Mouse (Mus musculus) left cerebral cortex, adult 9 months (tissue): ENCODE data around the gene Pik3r1.
A peak's percentile ranks its signal among the peaks of the same experiment; 100 is the strongest.

Source experiments
- DNase-seq, 2 experiments: peaks; one replicate each; pipeline ENCODE4 v3.0.0; 2022; ENCODE audit warnings: low spot score in 2 of 2

The Pik3r1 gene

GRCm38 (mm10) chr13:101767809-101768629 lies at the start of gene Pik3r1:
Pik3r1 (minus strand) TSS chr13:101768217.
- peak; percentile 84 to 93 for DNase-seq

GRCm38 (mm10) chr13:101813267-101813900 lies 45.4 kb upstream of the Pik3r1 start:
- DNase-seq, result peak in 1 of 2 experiments; percentile 11

- DNase-seq, result no peak
Measured at GRCm38 (mm10) chr13:101812341-101812740, 44.3 kb upstream of the Pik3r1 start.

GRCm38 (mm10) chr13:101811882-101812281 lies 43.9 kb upstream of the Pik3r1 start:
- DNase-seq, result peak; percentile 9 to 47

- DNase-seq, result peak; percentile 26 to 56
Measured at GRCm38 (mm10) chr13:101810667-101811066, 42.6 kb upstream of the Pik3r1 start.

GRCm38 (mm10) chr13:101809796-101810195 lies 41.8 kb upstream of the Pik3r1 start:
- no peak for DNase-seq

DNA sequence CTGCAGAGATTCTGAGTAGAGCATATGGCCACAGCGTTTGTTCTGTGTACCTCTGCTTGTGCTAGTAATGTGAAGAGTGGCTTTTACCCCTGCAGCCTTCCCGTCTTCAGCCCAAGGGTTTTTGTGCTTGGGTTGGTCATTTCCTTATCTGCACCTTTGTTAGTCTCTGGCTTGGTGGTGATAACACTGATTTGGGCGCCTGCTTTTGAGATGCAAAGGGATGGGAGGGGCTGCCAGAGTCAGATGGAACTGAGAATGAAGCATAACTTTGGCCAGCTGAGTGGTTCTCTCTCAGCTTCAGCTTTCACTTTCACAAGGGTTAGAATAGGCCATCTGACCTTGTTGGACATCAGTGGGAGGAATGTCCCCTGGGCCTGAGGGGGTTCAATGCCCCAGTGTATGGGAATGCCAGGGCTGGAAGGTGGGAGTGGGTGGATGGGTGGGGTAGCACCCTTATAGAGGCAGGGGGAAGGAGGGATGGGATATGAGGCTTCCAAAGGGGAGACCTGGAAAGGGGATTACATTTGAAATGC lies 37.6 kb upstream of the Pik3r1 start:
- no peak for DNase-seq

- DNase-seq, result peak; percentile 31 to 78
Measured at GRCm38 (mm10) chr13:101801372-101802186, 33.6 kb upstream of the Pik3r1 start.

- DNase-seq, result no peak
Measured at GRCm38 (mm10) chr13:101800833-101801371, 32.9 kb upstream of the Pik3r1 start.

DNA sequence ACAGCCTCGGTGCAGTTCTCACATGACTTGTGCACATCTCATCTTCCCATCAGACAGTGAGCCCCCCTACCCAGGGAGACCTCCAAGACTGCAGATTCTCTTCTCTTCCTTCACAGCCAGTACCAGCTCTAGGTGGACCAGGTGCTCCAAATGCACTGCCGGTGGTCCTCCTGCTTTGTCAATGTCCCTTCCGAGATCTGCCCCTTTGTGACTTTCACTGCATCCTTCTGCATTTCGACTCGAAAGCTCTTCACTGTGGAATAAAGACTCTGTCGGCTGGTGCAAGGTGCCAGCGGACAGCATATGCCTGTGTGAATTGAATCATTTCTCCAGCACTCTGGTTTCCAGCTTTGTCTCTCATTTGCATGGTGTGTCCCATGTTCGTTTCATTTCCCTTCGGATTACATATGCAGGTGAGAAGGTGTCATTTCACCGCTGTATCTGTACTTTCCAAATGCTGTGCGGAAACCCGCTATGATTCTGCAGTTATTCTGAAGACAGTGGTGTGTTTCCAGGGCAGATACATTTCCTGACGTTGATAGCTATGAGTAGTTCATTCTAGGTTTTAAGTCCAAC lies 32.1 kb upstream of the Pik3r1 start:
- DNase-seq, result no peak

DNA sequence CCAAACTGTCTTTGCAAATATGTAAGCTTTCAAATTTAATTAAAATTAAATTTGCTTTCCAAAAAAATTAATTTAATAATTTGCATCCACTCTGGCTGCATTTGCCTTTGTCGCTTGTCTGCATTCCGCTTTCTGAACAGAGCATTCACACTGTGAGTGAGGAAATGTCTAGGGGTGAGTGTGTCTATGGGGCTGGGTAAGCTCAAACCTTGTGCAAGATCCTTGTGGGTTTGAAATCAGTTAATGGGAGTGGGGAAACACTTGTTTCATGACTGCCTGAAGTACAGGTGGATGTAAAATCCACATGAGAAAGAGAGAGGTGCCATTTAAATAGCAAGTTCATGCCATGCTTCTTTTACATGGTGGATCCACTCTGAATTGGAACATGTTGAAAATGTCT lies 31.3 kb upstream of the Pik3r1 start:
- DNase-seq, result no peak

GRCm38 (mm10) chr13:101798522-101798921 lies 30.5 kb upstream of the Pik3r1 start:
- no peak for DNase-seq

- no peak for DNase-seq
Measured at GRCm38 (mm10) chr13:101796983-101797382, 29.0 kb upstream of the Pik3r1 start.

DNA sequence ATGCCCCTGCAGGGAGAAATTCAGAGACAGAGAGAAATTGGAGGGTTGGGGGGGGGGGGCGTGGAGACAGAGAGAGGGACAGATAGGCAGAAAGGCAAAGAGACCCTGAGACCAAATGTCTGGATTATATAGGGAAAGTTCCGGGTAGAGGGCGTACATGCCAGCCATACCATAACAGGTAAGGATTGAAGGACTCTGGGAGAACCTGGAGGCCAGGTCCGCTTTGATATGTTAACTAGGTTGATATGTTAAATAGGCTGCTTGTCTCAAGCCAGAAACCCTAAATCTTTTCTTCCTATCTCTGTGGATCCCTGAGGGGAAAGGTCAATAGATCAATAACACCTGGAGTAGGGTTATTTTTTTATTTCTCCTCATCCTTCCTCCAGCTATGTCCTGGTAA lies 17.7 kb upstream of the Pik3r1 start:
- no peak for DNase-seq

- no peak for DNase-seq
Measured at GRCm38 (mm10) chr13:101784651-101785289, 16.8 kb upstream of the Pik3r1 start.

DNA sequence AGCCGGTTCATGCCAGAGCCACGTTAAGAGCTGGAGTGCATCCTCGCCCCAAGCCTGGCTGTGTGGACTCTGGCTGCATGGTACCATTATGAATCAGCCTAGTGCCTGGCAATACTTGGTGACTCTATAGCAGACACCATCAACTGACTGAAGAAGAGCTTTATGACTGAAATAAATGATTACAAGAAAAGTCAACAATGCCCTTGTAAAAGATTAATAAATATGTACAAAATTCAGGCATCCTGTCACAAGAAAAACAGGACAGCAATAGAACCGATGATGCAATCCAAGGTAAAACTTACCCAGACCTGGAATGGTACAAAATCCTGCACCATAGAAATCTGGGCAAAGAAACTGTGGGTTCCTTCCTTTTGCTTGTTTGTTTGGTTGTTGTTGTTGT lies 11.0 kb upstream of the Pik3r1 start:
- no peak for DNase-seq

DNA sequence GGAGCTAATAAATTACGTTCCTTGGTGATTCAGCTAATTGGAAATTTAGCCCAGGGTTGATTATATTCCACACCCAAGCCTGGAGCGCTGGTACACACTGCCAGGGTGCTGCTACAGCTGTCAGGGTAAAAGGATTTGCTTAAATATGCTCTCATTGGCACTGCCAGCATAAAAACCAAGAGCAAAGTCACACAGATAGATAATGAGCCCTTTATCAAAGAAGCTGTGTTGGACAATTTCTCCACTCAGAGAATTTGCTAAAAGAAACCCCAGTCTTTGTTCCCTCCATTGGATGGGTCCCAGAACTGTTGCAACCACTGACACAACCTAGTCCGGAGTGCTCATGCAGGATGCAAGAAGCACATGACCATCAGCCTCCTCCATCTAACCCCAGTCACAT lies 9.8 kb upstream of the Pik3r1 start:
- peak; percentile 42 to 58 for DNase-seq

GRCm38 (mm10) chr13:101771071-101771470 lies 3.1 kb upstream of the Pik3r1 start:
- no peak for DNase-seq

- DNase-seq, result no peak
Measured at GRCm38 (mm10) chr13:101769955-101770354, 1.9 kb upstream of the Pik3r1 start.

DNA sequence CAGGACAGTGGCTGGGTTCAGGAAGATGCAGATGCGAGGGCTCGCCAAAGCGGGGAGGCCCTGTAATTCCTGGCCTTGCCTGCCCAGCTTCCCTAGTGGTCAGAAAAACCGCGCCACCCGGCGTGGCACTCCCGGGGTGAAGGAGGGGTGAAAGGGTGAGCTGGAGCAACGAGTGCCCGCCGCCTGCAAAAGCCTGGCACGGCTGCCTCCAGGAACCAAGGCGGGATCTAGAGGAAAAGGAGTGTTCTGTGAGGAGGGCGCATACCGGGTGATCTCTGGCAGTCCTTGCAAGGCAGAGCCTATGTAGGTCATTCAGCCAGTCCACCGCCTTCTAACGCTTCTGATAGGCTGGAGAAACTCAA lies 594 bp upstream of the Pik3r1 start:
- peak in 1 of 2 experiments; percentile 72 for DNase-seq
